Mouse (Mus musculus): ENCODE data around the gene Gbgt1. TPM values are rescaled to one million over a fixed set of nuclear protein-coding genes. Genes with fewer than 3 reads are reported as not detected.
A peak's percentile ranks its signal among the peaks of the same experiment; 100 is the strongest.

Gbgt1 gene
- total RNA-seq, 2 experiments from 2014 or later, result 1.8 to 2.2 TPM

- TF ChIP-seq CTCF (conservative IDR thresholded peaks at IDR 0.05), result peak; percentile 67
- peak overlapping the region; percentile 86 for H3K27ac ChIP-seq
- no peak overlapping the region for H3K4me3 ChIP-seq
- DNase-seq (ENCODE audit: low spot score in 2 of 2), result no peak
Observed at GRCm38 (mm10) chr2:28525943-28526876, 29.5 kb downstream of the Gbgt1 start.

GRCm38 (mm10) chr2:28527436-28528353 is 31.0 kb downstream of the Gbgt1 start:
- no peak for TF ChIP-seq CTCF (conservative IDR thresholded peaks at IDR 0.05)

GRCm38 (mm10) chr2:28528354-28528730 is 31.7 kb downstream of the Gbgt1 start:
- H3K4me3 ChIP-seq, result no peak overlapping the region
- no peak for TF ChIP-seq CTCF (conservative IDR thresholded peaks at IDR 0.05)
- no peak for DNase-seq (ENCODE audit: low spot score in 2 of 2)
- H3K27ac ChIP-seq, result no peak overlapping the region; the same call in 1 of the 2 replicates

More at GRCm38 (mm10) chr2:28527436-28528353, 31.0 kb downstream of the Gbgt1 start:
- Histone ChIP-seq H3K27ac (peak overlapping the region; percentile 86; the same call in 1 of the 2 replicates), H3K4me3 (no peak overlapping the region)
- DNase-seq (ENCODE audit: low spot score in 2 of 2), result no peak

GRCm38 (mm10) chr2:28529856-28530255 is 33.2 kb downstream of the Gbgt1 start:
- H3K27ac ChIP-seq, result peak overlapping the region; percentile 62
- no peak for DNase-seq (ENCODE audit: low spot score in 2 of 2)
- no peak for TF ChIP-seq CTCF (conservative IDR thresholded peaks at IDR 0.05)
- H3K4me3 ChIP-seq, result no peak overlapping the region

GRCm38 (mm10) chr2:28530311-28530710 is 33.6 kb downstream of the Gbgt1 start:
- no peak for DNase-seq (ENCODE audit: low spot score in 2 of 2)
- Histone ChIP-seq H3K4me3 (no peak overlapping the region), H3K27ac (peak overlapping the region; percentile 62)
- TF ChIP-seq CTCF (conservative IDR thresholded peaks at IDR 0.05), result no peak

- Histone ChIP-seq H3K27ac (peak overlapping the region; percentile 97), H3K4me3 (peak overlapping the region; percentile 92)
- peak; percentile 89 to 92 for DNase-seq (ENCODE audit: low spot score in 2 of 2)
- peak; percentile 67 for TF ChIP-seq CTCF (conservative IDR thresholded peaks at IDR 0.05)
Observed at GRCm38 (mm10) chr2:28532938-28533771, 36.5 kb downstream of the Gbgt1 start.

- no peak for DNase-seq (ENCODE audit: low spot score in 2 of 2)
- TF ChIP-seq CTCF (conservative IDR thresholded peaks at IDR 0.05), result no peak
- H3K4me3 ChIP-seq, result peak overlapping the region; percentile 92
- peak overlapping the region; percentile 97 for H3K27ac ChIP-seq
Observed at GRCm38 (mm10) chr2:28533901-28534435, 37.3 kb downstream of the Gbgt1 start.

GRCm38 (mm10) chr2:28534436-28535262 is 38.0 kb downstream of the Gbgt1 start:
- DNase-seq (ENCODE audit: low spot score in 2 of 2), result no peak
- Histone ChIP-seq H3K4me3 (peak overlapping the region; percentile 92), H3K27ac (peak overlapping the region; percentile 97)
- TF ChIP-seq CTCF (conservative IDR thresholded peaks at IDR 0.05), result no peak

- no peak for TF ChIP-seq CTCF (conservative IDR thresholded peaks at IDR 0.05)
- Histone ChIP-seq H3K27ac (peak overlapping the region; percentile 97), H3K4me3 (peak overlapping the region; percentile 92)
- DNase-seq (ENCODE audit: low spot score in 2 of 2), result no peak
Observed at GRCm38 (mm10) chr2:28535263-28535540, 38.5 kb downstream of the Gbgt1 start.

GRCm38 (mm10) chr2:28535650-28536049 is 39.0 kb downstream of the Gbgt1 start:
- peak; percentile 56 to 63 for DNase-seq (ENCODE audit: low spot score in 2 of 2)
- peak overlapping the region; percentile 97 for H3K27ac ChIP-seq
- TF ChIP-seq CTCF (conservative IDR thresholded peaks at IDR 0.05), result no peak
- H3K4me3 ChIP-seq, result peak overlapping the region; percentile 92

GRCm38 (mm10) chr2:28536166-28536565 is 39.5 kb downstream of the Gbgt1 start:
- Histone ChIP-seq H3K27ac (peak overlapping the region; percentile 97), H3K4me3 (peak overlapping the region; percentile 92; the same call in 1 of the 2 replicates)
- DNase-seq (ENCODE audit: low spot score in 2 of 2), result no peak
- TF ChIP-seq CTCF (conservative IDR thresholded peaks at IDR 0.05), result no peak

Measured in layer of hippocampus, adult 2 months (tissue).